Mouse (Mus musculus) megakaryocyte, embryonic 14.5 days (primary cell): ENCODE data around the gene Epb41l4b.

Experiments used
- FLI1 ChIP-seq: IDR thresholded peaks from 2 replicates; pipeline ENCODE4 v1.6.1; 2012; ENCODE audit warnings: low read length, inconsistent platforms, mixed read lengths
- GATA1 ChIP-seq: IDR thresholded peaks from 3 replicates; pipeline ENCODE4 v1.6.1; 2012; ENCODE audit warnings: mixed read lengths, low read length, inconsistent platforms, borderline replicate concordance

GRCm38 (mm10) chr4:57091363-57091762 is 51.9 kb downstream of the Epb41l4b start:
- TF ChIP-seq GATA1 (no peak), FLI1 (no peak)
